Mouse (Mus musculus): ENCODE results near the gene Rasgef1b.

Rasgef1b gene

GRCm38 (mm10) chr5:99701811-99702210 is 27.1 kb downstream of the Rasgef1b start:
- no peak for DNase-seq

GRCm38 (mm10) chr5:99694712-99695360 is 34.0 kb downstream of the Rasgef1b start:
- DNase-seq: no peak

- DNase-seq: no peak
Measured at GRCm38 (mm10) chr5:99689909-99690308, 39.0 kb downstream of the Rasgef1b start.

- no peak for DNase-seq
Measured at GRCm38 (mm10) chr5:99687894-99688293, 41.0 kb downstream of the Rasgef1b start.

GRCm38 (mm10) chr5:99684023-99684422 is 44.8 kb downstream of the Rasgef1b start:
- no peak for DNase-seq

- peak; percentile 40 for DNase-seq
Measured at GRCm38 (mm10) chr5:99669971-99670571, 58.8 kb downstream of the Rasgef1b start.

- DNase-seq: no peak
Measured at GRCm38 (mm10) chr5:99656024-99656423, 72.8 kb downstream of the Rasgef1b start.

GRCm38 (mm10) chr5:99652931-99653330 is 75.9 kb downstream of the Rasgef1b start:
- DNase-seq: no peak

GRCm38 (mm10) chr5:99641407-99641806 is 87.5 kb downstream of the Rasgef1b start:
- no peak for DNase-seq

GRCm38 (mm10) chr5:99636575-99636974 is 92.3 kb downstream of the Rasgef1b start:
- DNase-seq: no peak

GRCm38 (mm10) chr5:99634010-99634541 is 94.8 kb downstream of the Rasgef1b start:
- no peak for DNase-seq

GRCm38 (mm10) chr5:99633548-99633947 is 95.3 kb downstream of the Rasgef1b start:
- no peak for DNase-seq

- DNase-seq: no peak
Measured at GRCm38 (mm10) chr5:99632649-99633310, 96.1 kb downstream of the Rasgef1b start.

GRCm38 (mm10) chr5:99630087-99630486 is 98.8 kb downstream of the Rasgef1b start:
- DNase-seq: no peak

- no peak for DNase-seq
Measured at GRCm38 (mm10) chr5:99625603-99626002, 103.3 kb downstream of the Rasgef1b start.

GRCm38 (mm10) chr5:99620771-99621170 is 108.1 kb downstream of the Rasgef1b start:
- no peak for DNase-seq

- DNase-seq: no peak
Measured at GRCm38 (mm10) chr5:99617271-99617800, 111.5 kb downstream of the Rasgef1b start.

GRCm38 (mm10) chr5:99613321-99614118 is 115.3 kb downstream of the Rasgef1b start:
- DNase-seq: no peak

GRCm38 (mm10) chr5:99607602-99608001 is 121.3 kb downstream of the Rasgef1b start:
- DNase-seq: no peak

- DNase-seq: no peak
Measured at GRCm38 (mm10) chr5:99606164-99606858, 122.6 kb downstream of the Rasgef1b start.

GRCm38 (mm10) chr5:99602244-99603023 is 126.4 kb downstream of the Rasgef1b start:
- no peak for DNase-seq
